10 mouse cellular contexts compared by ENCODE assay signal in genomic region chr17:31315046-31315792, GRCm38 (mm10). TPM values are rescaled to one million over a fixed set of nuclear protein-coding genes. Genes with fewer than 3 reads are reported as not detected.
DNase-seq lines count a peak whose midpoint lies in the region; ATAC-seq and TF ChIP-seq lines count a peak whose summit lies in the region.
"Had no signal": no experiment of that assay in that cellular context is flagged by ENCODE, and none has a peak within 500 bp of the region (broad histone marks: within the 10 kb centered on the region; RNA-seq: fewer than 3 reads in every experiment).

No protein-coding gene starts in this region.

- no peak overlapping the region for H3K4me2 ChIP-seq in forebrain, embryonic 13.5 days
- H3K4me2 ChIP-seq in forebrain, embryonic 16.5 days (ENCODE audit: low read length) = no peak overlapping the region
- no peak overlapping the region for H3K4me2 ChIP-seq in midbrain, embryonic 14.5 days (ENCODE audit: low read length)
- H3K4me2 ChIP-seq: embryonic facial prominence, embryonic 15.5 days had no signal

- intact Hi-C loops in heart, postnatal 10 days (cut with DNase I) = no loop called here

- H3K9me3 ChIP-seq in forebrain, embryonic 13.5 days (replicated peaks) = no peaks in the 10 kb centered on the region; the same call in 1 of the 2 replicates
- H3K9me3 ChIP-seq in forebrain, embryonic 16.5 days (ENCODE audit: control insufficient read depth, low read length) = no peaks in the 10 kb centered on the region
- no peaks in the 10 kb centered on the region for H3K9me3 ChIP-seq in midbrain, embryonic 14.5 days (ENCODE audit: control insufficient read depth, low read length)
- H3K9me3 ChIP-seq: embryonic facial prominence, embryonic 15.5 days had no signal

- H3K4me1 ChIP-seq in forebrain, embryonic 13.5 days = peaks cover 13% of the 10 kb centered on the region
- 0 out of 2 replicates have a peak, but pooled peaks cover 3% of the 10 kb centered on the region for H3K4me1 ChIP-seq in forebrain, embryonic 16.5 days (replicated peaks; ENCODE audit: control insufficient read depth, insufficient read depth, low read length)
- H3K4me1 ChIP-seq in midbrain, embryonic 14.5 days (ENCODE audit: control insufficient read depth, insufficient read depth, low read length) = 0 out of 2 replicates have a peak, but pooled peaks cover 2% of the 10 kb centered on the region

- H3K27me3 ChIP-seq in forebrain, embryonic 13.5 days = no peaks in the 10 kb centered on the region
- no peaks in the 10 kb centered on the region for H3K27me3 ChIP-seq in forebrain, embryonic 16.5 days (replicated peaks; ENCODE audit: control insufficient read depth, insufficient read depth, low read length)
- no peaks in the 10 kb centered on the region for H3K27me3 ChIP-seq in midbrain, embryonic 14.5 days (ENCODE audit: control insufficient read depth, insufficient read depth, low read length)
- H3K27me3 ChIP-seq: embryonic facial prominence, embryonic 15.5 days had no signal

- WGBS in forebrain, embryonic 13.5 days = 18% methylated on average over 13 of the region's 13 CpGs
- WGBS in forebrain, embryonic 16.5 days = 16% methylated on average over 13 of the region's 13 CpGs
- WGBS in midbrain, embryonic 14.5 days = 22% methylated on average over 13 of the region's 13 CpGs

- DNase-seq in brain, embryonic 14.5 days (ENCODE audit: low read depth) = peak; percentile 51
- DNase-seq in heart, postnatal 10 days = peak; percentile 36 to 48
- DNase-seq in midbrain, embryonic 14.5 days = peak; percentile 28
- no peak for DNase-seq in frontal cortex, postnatal 36 days (ENCODE audit: low spot score in 2 of 2)
- no peak for DNase-seq in gastrocnemius, adult 8-10 months (ENCODE audit: low spot score in 2 of 2)
- no peak for DNase-seq in layer of hippocampus, adult 9-10 months (ENCODE audit: low spot score)
- DNase-seq: liver had no signal

- no peak overlapping the region for H3K4me3 ChIP-seq in forebrain, embryonic 13.5 days
- no peak overlapping the region for H3K4me3 ChIP-seq in forebrain, embryonic 16.5 days (replicated peaks; ENCODE audit: low read length)
- no peak overlapping the region for H3K4me3 ChIP-seq in midbrain, embryonic 14.5 days (replicated peaks; ENCODE audit: low read depth, low read length)
- H3K4me3 ChIP-seq: embryonic facial prominence, embryonic 15.5 days had no signal

- peaks cover 8% of the 10 kb centered on the region; the same call in 1 of the 2 replicates for H3K36me3 ChIP-seq in forebrain, embryonic 13.5 days (ENCODE audit: poor library complexity, severe bottlenecking)
- H3K36me3 ChIP-seq in forebrain, embryonic 16.5 days (ENCODE audit: control insufficient read depth, insufficient read depth) = no peaks in the 10 kb centered on the region
- peaks cover 12% of the 10 kb centered on the region for H3K36me3 ChIP-seq in midbrain, embryonic 14.5 days (ENCODE audit: control insufficient read depth, insufficient read depth, low read length)
- H3K36me3 ChIP-seq: embryonic facial prominence, embryonic 15.5 days had no signal

- no peak for TF ChIP-seq POLR2A in brain, embryonic 14.5 days (IDR thresholded peaks at IDR 0.05; ENCODE audit: borderline replicate concordance, extremely low read depth, insufficient read depth, insufficient read length, poor library complexity, severe bottlenecking)

- H3K27ac ChIP-seq in forebrain, embryonic 13.5 days = peak overlapping the region; percentile 31; the same call in 1 of the 2 replicates
- no peak overlapping the region for H3K27ac ChIP-seq in forebrain, embryonic 16.5 days (ENCODE audit: low read length)
- H3K27ac ChIP-seq in midbrain, embryonic 14.5 days (replicated peaks; ENCODE audit: low read depth, low read length) = no peak overlapping the region
- H3K27ac ChIP-seq: embryonic facial prominence, embryonic 15.5 days had no signal

- H3K9ac ChIP-seq in forebrain, embryonic 13.5 days = peak overlapping the region; percentile 34; the same call in 1 of the 2 replicates
- H3K9ac ChIP-seq in forebrain, embryonic 16.5 days (replicated peaks; ENCODE audit: low read depth, low read length) = no peak overlapping the region
- H3K9ac ChIP-seq in midbrain, embryonic 14.5 days (replicated peaks; ENCODE audit: low read length) = no peak overlapping the region
- H3K9ac ChIP-seq: embryonic facial prominence, embryonic 15.5 days had no signal

- ATAC-seq in forebrain, embryonic 13.5 days = no peak
- ATAC-seq in forebrain, embryonic 16.5 days = no peak
- no peak for ATAC-seq in midbrain, embryonic 14.5 days (ENCODE audit: low FRiP score, low TSS enrichment)

- no peak for TF ChIP-seq CTCF in brain, embryonic 14.5 days (IDR thresholded peaks at IDR 0.05; ENCODE audit: borderline replicate concordance, extremely low read depth, insufficient read depth, insufficient read length)

RNA-seq across cellular contexts. Expression of gene Slc37a1, which starts 28.6 kb away (rescaled TPM):
- polyA plus RNA-seq in forebrain, embryonic 13.5 days (2015; fragmentation: Nextera tagmentation; extraction: Ambion mirVana) = 10.4 and 11.4 TPM in 2 replicates
- polyA plus RNA-seq in forebrain, embryonic 16.5 days (2015; fragmentation: Nextera tagmentation; extraction: Ambion mirVana) = 9.9 and 14.2 TPM in 2 replicates
- 19.7 and 21.3 TPM in 2 replicates for polyA plus RNA-seq in brain, embryonic 14.5 days (2012; rRNA removed)
- total RNA-seq in heart, postnatal 10 days (2021) = 10 to 100 TPM; 10.6 TPM
- 12.0 and 12.8 TPM in 2 replicates for polyA plus RNA-seq in midbrain, embryonic 14.5 days (2014; fragmentation: Nextera tagmentation; extraction: Ambion mirVana)
- 1 to 10 TPM; 2.4 to 4.6 (median 3.0) TPM for total RNA-seq in gastrocnemius, adult 8-10 months (2022)

RNA-seq across cellular contexts. Expression of gene Rsph1, which starts 38.0 kb away (rescaled TPM):
- polyA plus RNA-seq in forebrain, embryonic 13.5 days (2015; fragmentation: Nextera tagmentation; extraction: Ambion mirVana) = 4.0 and 5.2 TPM in 2 replicates
- polyA plus RNA-seq in forebrain, embryonic 16.5 days (2015; fragmentation: Nextera tagmentation; extraction: Ambion mirVana) = 3.7 and 4.5 TPM in 2 replicates
- polyA plus RNA-seq in brain, embryonic 14.5 days (2012; rRNA removed) = 0.59 and 3.3 TPM in 2 replicates
- total RNA-seq in heart, postnatal 10 days (2021) = 1 to 10 TPM; 1.2 to 1.7 TPM
- 1.5 and 2.0 TPM in 2 replicates for polyA plus RNA-seq in midbrain, embryonic 14.5 days (2014; fragmentation: Nextera tagmentation; extraction: Ambion mirVana)
- total RNA-seq in gastrocnemius, adult 8-10 months (2022) = 1 to 10 TPM; 1.8 to 8.3 (median 4.9) TPM

Comparison
In these comparisons a context has a peak if more than half of its experiments do, and no peak if none do; other contexts are left out.
1. DNase-seq: peak in brain, embryonic 14.5 days (single experiment), heart, postnatal 10 days (2 of 2) and midbrain, embryonic 14.5 days (single experiment); none in frontal cortex, postnatal 36 days (0 of 2), gastrocnemius, adult 8-10 months (0 of 2) and layer of hippocampus, adult 9-10 months (single experiment).